Mouse (Mus musculus) erythroblast, embryonic 14.5 days (primary cell): ENCODE results near the gene Serping1.

Source experiments
- GATA1 ChIP-seq: IDR thresholded peaks from 2 replicates; pipeline ENCODE4 v1.6.1; 2012; ENCODE audit warnings: low read length, inconsistent platforms, mixed read lengths
- TAL1 ChIP-seq: IDR thresholded peaks from 3 replicates; pipeline ENCODE4 v1.6.1; 2012; ENCODE audit warnings: low read length, inconsistent platforms, mixed read lengths

GRCm38 (mm10) chr2:84788316-84788715 is 13.1 kb upstream of the Serping1 start:
- TF ChIP-seq GATA1 (no peak), TAL1 (no peak)
